Mouse (Mus musculus): Measurements from ENCODE around the gene Paxbp1. TPM values are rescaled to one million over a fixed set of nuclear protein-coding genes. Genes with fewer than 3 reads are reported as not detected.
A peak's percentile ranks its signal among the peaks of the same experiment; 100 is the strongest.

Paxbp1 gene
- total RNA-seq, 1 experiment, result 57.9 TPM

DNA sequence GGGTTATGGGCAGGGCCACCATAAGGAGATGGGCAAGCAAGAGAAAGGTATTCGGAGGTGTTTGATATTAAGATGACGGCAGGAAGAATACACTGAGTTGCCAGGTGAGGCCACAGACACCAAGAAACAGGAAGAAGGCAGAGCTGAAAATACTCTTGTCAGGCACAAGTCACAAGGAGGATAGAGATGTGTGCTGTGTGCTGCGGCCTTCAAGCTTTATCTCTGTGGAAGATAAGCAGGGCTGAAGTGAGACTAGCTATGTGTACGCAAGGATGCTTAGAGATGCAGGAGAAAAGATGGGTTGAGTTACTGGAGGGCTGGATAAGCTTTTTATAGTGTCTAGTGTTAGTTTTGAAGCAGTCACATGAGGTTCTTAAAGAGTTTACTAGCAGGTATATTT lies 12.9 kb upstream of the Paxbp1 start:
- Histone ChIP-seq H3K4me1 (ENCODE audit: control insufficient read depth in 2 of 2, insufficient read depth in 2 of 2, low read length in 2 of 2, poor library complexity in 1 of 2) (peaks cover 0 to 2% of the 10 kb centered on the region in 2 experiments; a peak in 1 of 4 replicates), H3K36me3 (ENCODE audit: control insufficient read depth, insufficient read depth, low read length, poor library complexity, severe bottlenecking) (no peaks in the 10 kb centered on the region), H3K9ac (ENCODE audit: insufficient read depth, low read depth, low read length, poor library complexity, severe bottlenecking) (no peak overlapping the region), H3K9me3 (ENCODE audit: control insufficient read depth, insufficient read depth, low read depth, low read length) (no peaks in the 10 kb centered on the region), H3K27ac (ENCODE audit: insufficient read depth, low read depth, low read length, poor library complexity, severe bottlenecking) (no peak overlapping the region), H3K4me3 (ENCODE audit: insufficient read depth in 1 of 2, low read depth in 1 of 2, low read length in 2 of 2, poor library complexity in 1 of 2, severe bottlenecking in 1 of 2) (no peak overlapping the region)
- TF ChIP-seq ZC3H11A (IDR thresholded peaks at IDR 0.05; ENCODE audit: borderline replicate concordance, low read depth, low read length) (no peak), CHD2 (IDR thresholded peaks at IDR 0.05; ENCODE audit: low read depth, low read length) (no peak), ZNF384 (IDR thresholded peaks at IDR 0.05; ENCODE audit: low read depth, low read length) (no peak)
- in situ Hi-C loops (cut with MboI; ENCODE audit: low sequenced_read_pairs in 2 of 2, unreplicated experiment in 2 of 2), result no loop called here
- DNase-seq (ENCODE audit: low read depth, low spot score), result no peak

DNA sequence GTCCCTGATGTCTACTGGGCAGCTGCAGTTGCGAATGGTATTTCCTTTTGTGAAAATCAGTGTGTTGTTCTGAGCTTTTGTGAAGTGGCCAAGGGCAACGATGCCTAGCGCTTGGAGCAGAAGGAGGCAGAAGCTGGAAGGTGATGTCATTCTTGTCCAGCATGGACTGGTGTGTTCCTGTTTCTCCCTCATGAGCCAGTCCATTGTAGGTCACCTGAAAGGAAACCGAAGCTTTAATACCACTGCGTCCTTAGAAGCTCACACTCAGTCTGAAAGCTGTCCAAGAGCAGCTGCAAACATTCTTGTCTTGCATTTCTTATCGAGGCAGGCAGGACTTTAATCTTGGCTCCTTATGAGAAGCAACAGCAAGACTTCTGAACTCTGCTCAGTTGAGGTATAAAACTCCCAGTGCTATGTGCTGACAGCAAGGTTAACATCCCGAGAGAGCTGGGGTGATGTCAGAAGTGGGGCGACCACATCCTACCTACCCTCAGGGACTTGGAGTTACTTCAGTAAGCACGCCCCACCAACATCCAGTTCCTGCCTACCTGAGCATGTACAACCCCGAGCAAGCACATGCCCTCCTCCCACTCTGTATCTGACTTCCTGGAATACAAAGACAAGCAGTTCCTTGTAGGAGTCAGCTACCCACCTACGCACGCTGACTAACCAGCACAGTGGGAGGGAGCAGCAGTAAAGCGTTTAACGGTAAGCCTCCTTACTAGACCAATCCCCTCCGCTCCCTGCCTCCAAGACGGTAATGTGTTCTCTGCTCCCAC lies 11.9 kb upstream of the Paxbp1 start:
- Histone ChIP-seq H3K4me3 (ENCODE audit: insufficient read depth in 1 of 2, low read depth in 1 of 2, low read length in 2 of 2, poor library complexity in 1 of 2, severe bottlenecking in 1 of 2) (no peak overlapping the region), H3K4me1 (ENCODE audit: control insufficient read depth in 2 of 2, insufficient read depth in 2 of 2, low read length in 2 of 2, poor library complexity in 1 of 2) (peaks cover 0 to 2% of the 10 kb centered on the region in 2 experiments; a peak in 1 of 4 replicates), H3K9ac (ENCODE audit: insufficient read depth, low read depth, low read length, poor library complexity, severe bottlenecking) (no peak overlapping the region), H3K36me3 (ENCODE audit: control insufficient read depth, insufficient read depth, low read length, poor library complexity, severe bottlenecking) (no peaks in the 10 kb centered on the region), H3K27ac (ENCODE audit: insufficient read depth, low read depth, low read length, poor library complexity, severe bottlenecking) (no peak overlapping the region), H3K9me3 (ENCODE audit: control insufficient read depth, insufficient read depth, low read depth, low read length) (no peaks in the 10 kb centered on the region)
- DNase-seq (ENCODE audit: low read depth, low spot score), result no peak
- TF ChIP-seq MAFK (IDR thresholded peaks at IDR 0.05; ENCODE audit: insufficient read depth, low read depth, low read length), result no peak
- in situ Hi-C loops (cut with MboI; ENCODE audit: low sequenced_read_pairs in 2 of 2, unreplicated experiment in 2 of 2), result no loop called here

DNA sequence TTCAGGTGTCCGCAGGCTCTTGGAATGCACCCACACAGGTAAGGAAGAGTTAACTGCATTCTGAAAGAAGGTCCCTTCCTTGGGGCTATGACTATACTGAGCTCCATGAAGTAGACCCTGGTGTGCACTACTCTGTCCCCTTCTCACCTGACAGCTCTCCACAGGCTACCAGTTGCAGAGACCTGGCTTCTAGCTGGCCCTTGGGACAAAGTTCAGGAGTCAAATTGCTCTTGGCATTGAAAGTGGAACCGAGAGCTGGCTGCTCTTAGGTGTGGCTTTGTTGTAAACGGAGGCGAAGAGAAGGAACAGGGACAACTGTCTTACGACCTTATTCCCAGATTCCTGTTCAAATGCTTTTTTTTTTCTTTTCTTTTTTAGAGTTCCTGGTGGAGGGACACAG lies 10.8 kb upstream of the Paxbp1 start:
- H3K9ac ChIP-seq (ENCODE audit: insufficient read depth, low read depth, low read length, poor library complexity, severe bottlenecking), result no peak overlapping the region
- no peak overlapping the region for H3K27ac ChIP-seq (ENCODE audit: insufficient read depth, low read depth, low read length, poor library complexity, severe bottlenecking)
- H3K4me3 ChIP-seq (ENCODE audit: insufficient read depth in 1 of 2, low read depth in 1 of 2, low read length in 2 of 2, poor library complexity in 1 of 2, severe bottlenecking in 1 of 2), result no peak overlapping the region
- H3K4me1 ChIP-seq (ENCODE audit: control insufficient read depth in 2 of 2, insufficient read depth in 2 of 2, low read length in 2 of 2, poor library complexity in 1 of 2), result peaks cover 0 to 2% of the 10 kb centered on the region in 2 experiments; a peak in 1 of 4 replicates
- DNase-seq (ENCODE audit: low read depth, low spot score), result no peak
- in situ Hi-C loops (cut with MboI; ENCODE audit: low sequenced_read_pairs in 2 of 2, unreplicated experiment in 2 of 2), result no loop called here
- H3K9me3 ChIP-seq (ENCODE audit: control insufficient read depth, insufficient read depth, low read depth, low read length), result no peaks in the 10 kb centered on the region
- TF ChIP-seq ZC3H11A (IDR thresholded peaks at IDR 0.05; ENCODE audit: borderline replicate concordance, low read depth, low read length), result no peak
- TF ChIP-seq MAFK (IDR thresholded peaks at IDR 0.05; ENCODE audit: insufficient read depth, low read depth, low read length), result no peak
- no peak for TF ChIP-seq CHD2 (IDR thresholded peaks at IDR 0.05; ENCODE audit: low read depth, low read length)
- TF ChIP-seq ZNF384 (IDR thresholded peaks at IDR 0.05; ENCODE audit: low read depth, low read length), result no peak
- no peak for TF ChIP-seq HCFC1 (IDR thresholded peaks at IDR 0.05; ENCODE audit: borderline replicate concordance, insufficient read depth, low read length)
- H3K36me3 ChIP-seq (ENCODE audit: control insufficient read depth, insufficient read depth, low read length, poor library complexity, severe bottlenecking), result no peaks in the 10 kb centered on the region

- peaks cover 0 to 3% of the 10 kb centered on the region in 2 experiments; a peak in 1 of 4 replicates for H3K4me1 ChIP-seq (ENCODE audit: control insufficient read depth in 2 of 2, insufficient read depth in 2 of 2, low read length in 2 of 2, poor library complexity in 1 of 2)
- H3K27ac ChIP-seq (ENCODE audit: insufficient read depth, low read depth, low read length, poor library complexity, severe bottlenecking), result no peak overlapping the region
- no peak overlapping the region for H3K9ac ChIP-seq (ENCODE audit: insufficient read depth, low read depth, low read length, poor library complexity, severe bottlenecking)
- TF ChIP-seq HCFC1 (IDR thresholded peaks at IDR 0.05; ENCODE audit: borderline replicate concordance, insufficient read depth, low read length) (no peak), ZNF384 (IDR thresholded peaks at IDR 0.05; ENCODE audit: low read depth, low read length) (no peak), CHD2 (IDR thresholded peaks at IDR 0.05; ENCODE audit: low read depth, low read length) (no peak)
- in situ Hi-C loops (cut with MboI; ENCODE audit: low sequenced_read_pairs in 2 of 2, unreplicated experiment in 2 of 2), result no loop called here
- H3K4me3 ChIP-seq (ENCODE audit: insufficient read depth in 1 of 2, low read depth in 1 of 2, low read length in 2 of 2, poor library complexity in 1 of 2, severe bottlenecking in 1 of 2), result no peak overlapping the region
- no peaks in the 10 kb centered on the region for H3K36me3 ChIP-seq (ENCODE audit: control insufficient read depth, insufficient read depth, low read length, poor library complexity, severe bottlenecking)
- H3K9me3 ChIP-seq (ENCODE audit: control insufficient read depth, insufficient read depth, low read depth, low read length), result no peaks in the 10 kb centered on the region
- no peak for DNase-seq (ENCODE audit: low read depth, low spot score)
These were observed 9.3 kb upstream of the Paxbp1 start for GRCm38 (mm10) chr16:91053599-91053998.

DNA sequence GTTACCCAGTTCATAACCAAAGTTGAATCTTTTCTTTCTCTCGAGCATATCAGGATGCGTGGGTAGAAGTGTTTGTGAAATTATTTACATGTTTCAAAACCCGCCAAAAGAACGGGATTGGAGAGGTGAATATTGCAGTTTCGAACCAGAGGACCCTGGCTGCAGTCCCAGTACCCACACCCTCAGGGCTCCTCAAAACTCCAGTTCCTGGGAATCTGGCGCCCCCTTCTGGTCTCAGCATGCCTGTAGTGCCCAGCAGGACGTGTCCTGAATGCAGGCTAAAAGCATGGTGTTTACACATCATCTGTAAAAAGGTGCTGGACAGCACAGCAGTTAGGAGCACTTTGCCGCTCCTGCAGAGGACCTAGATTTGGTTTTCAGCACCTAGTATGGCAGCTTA lies 1.2 kb upstream of the Paxbp1 start:
- peaks cover 4% of the 10 kb centered on the region; the same call in 1 of the 2 replicates for H3K36me3 ChIP-seq (ENCODE audit: control insufficient read depth, insufficient read depth, low read length, poor library complexity, severe bottlenecking)
- TF ChIP-seq MAFK (IDR thresholded peaks at IDR 0.05; ENCODE audit: insufficient read depth, low read depth, low read length) (no peak), ZC3H11A (IDR thresholded peaks at IDR 0.05; ENCODE audit: borderline replicate concordance, low read depth, low read length) (no peak), ZNF384 (IDR thresholded peaks at IDR 0.05; ENCODE audit: low read depth, low read length) (no peak), HCFC1 (IDR thresholded peaks at IDR 0.05; ENCODE audit: borderline replicate concordance, insufficient read depth, low read length) (no peak), CHD2 (IDR thresholded peaks at IDR 0.05; ENCODE audit: low read depth, low read length) (no peak)
- H3K4me1 ChIP-seq (ENCODE audit: control insufficient read depth in 2 of 2, insufficient read depth in 2 of 2, low read length in 2 of 2, poor library complexity in 1 of 2), result peaks cover 2 to 3% of the 10 kb centered on the region in 2 experiments; a peak in 1 of 4 replicates
- in situ Hi-C loops (cut with MboI; ENCODE audit: low sequenced_read_pairs in 2 of 2, unreplicated experiment in 2 of 2), result no loop called here
- peak; percentile 87 for DNase-seq (ENCODE audit: low read depth, low spot score)
- H3K4me3 ChIP-seq (ENCODE audit: insufficient read depth in 1 of 2, low read depth in 1 of 2, low read length in 2 of 2, poor library complexity in 1 of 2, severe bottlenecking in 1 of 2), result no peak overlapping the region
- H3K9ac ChIP-seq (ENCODE audit: insufficient read depth, low read depth, low read length, poor library complexity, severe bottlenecking), result no peak overlapping the region
- H3K9me3 ChIP-seq (ENCODE audit: control insufficient read depth, insufficient read depth, low read depth, low read length), result no peaks in the 10 kb centered on the region
- H3K27ac ChIP-seq (ENCODE audit: insufficient read depth, low read depth, low read length, poor library complexity, severe bottlenecking), result no peak overlapping the region
